Mouse (Mus musculus) heart, embryonic 11.5 days (tissue): ENCODE measurements at regions not wholly inside any gene's neighbourhood (a gene's known extent, or its start where the extent isn't known, plus 50 kb on each side); places are given as distances from the start of the nearest gene placed in this dataset.

Experiments used
- ATAC-seq: fragments of 200-750 bp; cut with Nextera tagmentation; replicated peaks from 2 replicates; pipeline ENCODE4 v1.8.0; 2017; ENCODE audit warnings: moderate library complexity; ENCODE audit not compliant: insufficient number of reproducible peaks, low FRiP score, low TSS enrichment
- H3K27ac ChIP-seq: fragments of 300-500 bp; sonication (generic); 2 replicates; pipeline ENCODE4 v1.5.1; 2014; ENCODE audit warnings: mild to moderate bottlenecking, low read depth, low read length
- H3K27me3 ChIP-seq: fragments of 300-500 bp; sonication (generic); 2 replicates; pipeline ENCODE4 v1.6.1; 2014; ENCODE audit warnings: mild to moderate bottlenecking, low read length, mixed read lengths; ENCODE audit not compliant: control insufficient read depth, insufficient read depth
- H3K36me3 ChIP-seq: fragments of 300-500 bp; sonication (generic); 2 replicates; pipeline ENCODE4 v1.6.1; 2014; ENCODE audit warnings: mild to moderate bottlenecking, low read length, moderate library complexity, mixed read lengths; ENCODE audit not compliant: control insufficient read depth, insufficient read depth
- H3K4me1 ChIP-seq: fragments of 300-500 bp; sonication (generic); 2 replicates; pipeline ENCODE4 v1.6.1; 2014; ENCODE audit warnings: low read length; ENCODE audit not compliant: control insufficient read depth, insufficient read depth
- H3K4me2 ChIP-seq: fragments of 300-500 bp; sonication (generic); 2 replicates; pipeline ENCODE4 v1.6.1; 2014; ENCODE audit warnings: mild to moderate bottlenecking, moderate library complexity
- H3K4me3 ChIP-seq: fragments of 300-500 bp; sonication (generic); 2 replicates; pipeline ENCODE4 v1.5.1; 2014; ENCODE audit warnings: low read depth, low read length
- H3K9ac ChIP-seq: fragments of 300-500 bp; sonication (generic); 2 replicates; pipeline ENCODE4 v1.6.1; 2014; ENCODE audit warnings: mild to moderate bottlenecking, low read depth, low read length, moderate library complexity
- H3K9me3 ChIP-seq: fragments of 300-500 bp; sonication (generic); replicated peaks from 2 replicates; pipeline ENCODE4 v1.6.1; 2016; ENCODE audit warnings: low read length; ENCODE audit not compliant: control insufficient read depth
- WGBS: fragments of 180-500 bp; shearing (Covaris S2); extraction: QIAGEN DNeasy Blood & Tissue Kit; methylation state at CpG from one replicate; pipeline ENCODE4 v1.1.7; 2014; ENCODE audit not compliant: insufficient replicate concordance; 5-methylcytosine and 5-hydroxymethylcytosine counted together

DNA sequence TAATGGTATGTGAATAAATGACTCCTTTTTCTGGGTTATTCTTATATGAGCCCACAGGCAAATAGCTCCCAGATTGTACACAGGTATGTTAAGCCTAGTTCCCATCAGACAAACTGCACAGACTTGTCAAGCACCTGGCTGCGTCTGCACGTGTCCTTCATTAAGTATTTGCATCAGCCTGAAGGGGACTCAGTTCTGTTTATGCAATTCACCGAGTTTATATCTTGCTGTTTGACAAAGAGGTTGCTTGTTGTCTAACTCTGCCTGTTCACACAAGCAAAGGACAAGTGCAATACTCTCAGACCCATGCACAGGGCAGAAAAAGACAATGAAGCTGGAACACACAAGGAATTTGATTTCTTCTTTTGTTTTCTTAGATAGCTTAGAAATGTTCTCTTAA is 215.2 kb downstream of the Arl4a start:
- Histone ChIP-seq H3K4me1 (no peaks in the 10 kb centered on the region), H3K9me3 (no peaks in the 10 kb centered on the region), H3K36me3 (no peaks in the 10 kb centered on the region), H3K27me3 (no peaks in the 10 kb centered on the region), H3K27ac (no peak overlapping the region), H3K4me2 (no peak overlapping the region), H3K9ac (no peak overlapping the region), H3K4me3 (no peak overlapping the region)
- 66% methylated on average over 3 of the region's 3 CpGs for WGBS
- ATAC-seq: no peak

DNA sequence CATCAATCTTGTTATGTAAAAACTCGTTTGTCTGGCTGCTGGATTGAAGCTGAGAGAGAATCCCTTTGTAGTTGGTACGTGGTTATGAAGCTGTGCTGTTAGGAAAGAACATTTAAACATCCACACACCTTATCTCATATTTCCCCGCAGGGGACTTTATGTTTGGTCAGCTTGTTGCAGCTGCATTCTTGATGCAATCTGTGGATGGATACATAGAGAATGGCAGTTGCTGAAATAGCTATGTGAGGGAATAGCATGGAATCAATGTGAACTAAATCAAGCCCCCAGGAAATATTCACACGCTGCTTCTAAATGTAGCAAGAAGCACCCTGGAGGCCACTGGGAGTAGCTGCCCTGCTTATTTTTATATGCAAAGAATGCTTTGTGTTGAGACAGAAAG is 236.3 kb downstream of the Arl4a start:
- Histone ChIP-seq H3K4me1 (no peaks in the 10 kb centered on the region), H3K4me2 (no peak overlapping the region), H3K27ac (no peak overlapping the region), H3K9me3 (no peaks in the 10 kb centered on the region), H3K9ac (no peak overlapping the region), H3K27me3 (no peaks in the 10 kb centered on the region), H3K4me3 (no peak overlapping the region), H3K36me3 (no peaks in the 10 kb centered on the region)
- 50% methylated on average over 4 of the region's 4 CpGs for WGBS
- no peak for ATAC-seq

DNA sequence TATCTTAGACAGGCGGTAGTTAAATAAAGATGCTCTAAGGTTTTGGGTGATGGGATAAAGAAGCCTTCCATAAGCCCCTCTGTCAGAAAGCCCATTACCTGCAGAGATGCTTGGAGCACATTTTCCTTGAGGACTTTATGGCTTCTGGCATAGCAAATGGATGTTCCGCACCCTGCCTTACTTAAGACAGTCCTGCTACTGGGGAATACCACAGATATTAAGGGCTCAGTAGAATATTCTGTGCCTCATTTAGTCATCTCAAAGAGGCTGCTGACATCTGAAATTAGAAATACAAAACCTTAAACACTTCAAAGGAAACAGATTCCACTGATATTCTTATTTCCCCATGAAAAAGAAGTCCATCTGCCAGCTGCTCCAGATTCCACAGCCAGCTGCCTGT is 240.0 kb downstream of the Arl4a start:
- ATAC-seq: no peak
- Histone ChIP-seq H3K36me3 (no peaks in the 10 kb centered on the region), H3K27me3 (no peaks in the 10 kb centered on the region), H3K4me1 (no peaks in the 10 kb centered on the region), H3K4me2 (no peak overlapping the region), H3K9ac (no peak overlapping the region), H3K4me3 (no peak overlapping the region), H3K9me3 (no peaks in the 10 kb centered on the region), H3K27ac (no peak overlapping the region)
- 87% methylated on average over 2 of the region's 2 CpGs for WGBS

DNA sequence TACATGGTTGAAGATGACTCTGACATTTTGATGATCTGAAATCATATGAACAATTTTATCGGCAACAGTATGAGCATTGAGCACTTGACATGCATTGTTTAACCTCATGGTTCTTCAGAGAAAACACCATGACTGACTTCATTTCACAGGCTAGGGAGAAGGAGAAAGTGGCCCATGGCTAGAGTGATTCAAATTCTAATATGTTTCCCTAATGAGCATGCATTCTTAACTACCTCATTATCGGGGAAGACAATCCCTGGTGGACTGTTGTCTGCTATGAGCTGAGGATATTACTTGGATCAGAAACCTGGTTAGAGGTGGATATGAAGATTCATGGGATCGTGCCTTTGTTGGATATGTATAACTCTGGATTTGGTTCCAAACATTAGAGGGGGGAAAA is 240.9 kb downstream of the Arl4a start:
- 84% methylated on average over 3 of the region's 3 CpGs for WGBS

DNA sequence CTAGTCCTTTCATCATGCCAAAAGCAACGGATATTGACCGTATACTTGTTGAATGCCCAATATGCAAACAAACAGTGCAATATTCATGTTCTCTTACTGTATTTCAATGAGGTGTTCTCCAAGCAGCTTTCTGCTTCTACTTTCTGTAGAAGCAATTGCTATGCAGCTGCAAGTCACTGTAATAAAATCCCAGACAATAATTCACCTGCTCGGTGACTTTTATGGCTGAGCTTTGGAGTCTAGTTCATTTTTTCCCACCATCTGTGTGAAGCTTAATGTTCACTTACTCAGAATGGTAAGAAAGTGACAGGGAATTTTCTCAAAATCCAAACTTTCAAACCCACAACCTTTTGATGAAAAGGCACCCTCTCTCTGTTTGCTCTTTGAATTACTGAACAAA is 252.8 kb downstream of the Arl4a start:
- Histone ChIP-seq H3K9me3 (no peaks in the 10 kb centered on the region), H3K36me3 (no peaks in the 10 kb centered on the region), H3K4me1 (no peaks in the 10 kb centered on the region), H3K4me3 (no peak overlapping the region), H3K27ac (no peak overlapping the region), H3K4me2 (no peak overlapping the region), H3K9ac (no peak overlapping the region), H3K27me3 (no peaks in the 10 kb centered on the region)
- ATAC-seq: no peak
- WGBS: 86% methylated on average over 3 of the region's 3 CpGs

More for the DNA sequence above, 240.9 kb downstream of the Arl4a start:
- Histone ChIP-seq H3K9ac (no peak overlapping the region), H3K27me3 (no peaks in the 10 kb centered on the region), H3K36me3 (no peaks in the 10 kb centered on the region), H3K27ac (no peak overlapping the region), H3K9me3 (no peaks in the 10 kb centered on the region), H3K4me3 (no peak overlapping the region), H3K4me2 (no peak overlapping the region), H3K4me1 (no peaks in the 10 kb centered on the region)
- ATAC-seq: no peak

DNA sequence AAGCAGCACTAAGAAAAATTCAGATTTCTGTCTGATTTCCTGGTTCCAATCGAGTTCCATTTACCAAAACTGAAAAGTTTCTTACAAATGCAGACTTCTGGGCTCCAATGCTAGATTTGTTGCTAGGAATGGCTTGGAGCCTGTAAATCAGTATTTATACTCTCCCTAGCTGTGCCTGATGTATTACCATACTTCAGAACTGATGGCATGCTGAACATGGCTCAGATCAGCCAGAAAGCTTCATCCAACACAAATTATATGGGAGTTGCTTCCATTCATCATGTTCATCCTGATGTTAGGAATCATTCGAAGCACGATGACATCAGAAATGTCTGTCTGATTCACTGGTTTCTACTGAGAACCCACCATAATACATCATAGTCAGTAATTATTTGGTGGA is 253.3 kb downstream of the Arl4a start:
- Histone ChIP-seq H3K27ac (no peak overlapping the region), H3K27me3 (no peaks in the 10 kb centered on the region), H3K9me3 (no peaks in the 10 kb centered on the region), H3K4me3 (no peak overlapping the region), H3K36me3 (no peaks in the 10 kb centered on the region), H3K4me2 (no peak overlapping the region), H3K4me1 (no peaks in the 10 kb centered on the region), H3K9ac (no peak overlapping the region)
- ATAC-seq: no peak
- WGBS: 80% methylated on average over 3 of the region's 3 CpGs

DNA sequence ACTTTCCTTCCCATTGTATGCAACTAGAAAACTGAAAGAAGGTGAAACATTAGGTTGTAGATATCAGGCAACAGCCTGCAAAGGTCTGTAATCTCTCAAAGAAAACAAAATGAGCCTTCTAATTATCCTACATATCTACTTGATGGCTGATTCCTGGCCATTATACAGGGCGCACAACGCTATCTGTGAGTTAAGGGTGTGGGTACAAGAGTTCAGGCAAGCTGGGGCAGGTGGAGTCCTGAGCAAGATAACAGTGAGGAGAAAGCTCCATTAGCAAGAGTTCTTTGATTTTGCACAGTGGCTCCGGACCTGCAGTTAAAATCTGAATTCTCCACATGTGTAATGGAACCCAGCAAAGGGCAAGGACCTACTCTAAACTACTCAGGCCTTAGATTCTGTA is 261.7 kb downstream of the Arl4a start:
- Histone ChIP-seq H3K36me3 (no peaks in the 10 kb centered on the region), H3K27ac (no peak overlapping the region), H3K9ac (no peak overlapping the region), H3K4me1 (no peaks in the 10 kb centered on the region), H3K9me3 (no peaks in the 10 kb centered on the region), H3K4me2 (no peak overlapping the region), H3K27me3 (no peaks in the 10 kb centered on the region), H3K4me3 (no peak overlapping the region)
- ATAC-seq: no peak
- 46% methylated on average over 3 of the region's 3 CpGs for whole genome bisulfite sequencing

DNA sequence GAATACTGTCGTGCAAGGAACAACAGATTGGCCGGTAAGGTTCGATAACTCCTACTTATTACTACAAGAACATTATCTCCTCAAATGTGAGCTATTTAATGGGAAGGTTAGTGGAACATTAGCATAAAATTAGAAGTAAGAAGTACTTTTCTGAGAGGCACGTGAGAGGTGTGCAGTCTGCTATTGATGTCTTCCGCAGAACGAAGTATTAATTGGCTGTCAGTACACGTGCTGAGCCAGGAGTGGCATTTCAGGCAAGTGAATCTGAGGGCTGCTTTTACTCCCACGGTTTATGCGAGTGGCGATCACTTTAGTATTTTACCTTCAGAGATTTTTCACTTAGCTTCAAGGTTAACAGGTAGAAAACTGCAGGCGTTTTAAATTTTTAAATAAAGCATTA is 270.8 kb downstream of the Arl4a start:
- no peak for ATAC-seq
- Histone ChIP-seq H3K36me3 (no peaks in the 10 kb centered on the region), H3K9ac (no peak overlapping the region), H3K4me1 (no peaks in the 10 kb centered on the region), H3K4me2 (no peak overlapping the region), H3K9me3 (no peaks in the 10 kb centered on the region), H3K27me3 (no peaks in the 10 kb centered on the region), H3K4me3 (no peak overlapping the region), H3K27ac (no peak overlapping the region)
- WGBS: 88% methylated on average over 11 of the region's 11 CpGs

DNA sequence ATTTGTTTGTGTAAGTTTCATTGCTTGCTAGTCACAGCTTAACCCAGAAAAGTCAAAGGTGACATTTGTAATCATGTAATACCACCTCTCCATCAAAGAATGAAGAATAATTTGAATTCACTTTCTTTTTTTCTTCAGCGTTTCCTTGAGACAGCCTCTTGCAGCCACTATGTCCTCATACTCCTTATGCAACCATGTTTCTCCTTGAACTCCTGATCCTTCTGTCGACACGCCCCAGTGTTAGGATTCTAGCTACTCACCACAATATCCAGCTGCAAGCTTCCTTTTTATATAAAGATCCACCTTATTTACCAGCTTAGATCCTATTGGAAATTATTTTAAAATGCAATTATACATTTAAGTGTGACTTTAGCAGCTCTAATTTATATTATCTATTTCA is 274.3 kb downstream of the Arl4a start:
- H3K4me3 ChIP-seq: no peak overlapping the region
- H3K27me3 ChIP-seq: no peaks in the 10 kb centered on the region
- no peak overlapping the region for H3K4me2 ChIP-seq
- no peaks in the 10 kb centered on the region for H3K36me3 ChIP-seq
- H3K9ac ChIP-seq: no peak overlapping the region
- H3K27ac ChIP-seq: no peak overlapping the region
- no peaks in the 10 kb centered on the region for H3K4me1 ChIP-seq
- H3K9me3 ChIP-seq: no peaks in the 10 kb centered on the region
- no peak for ATAC-seq
- WGBS: 68% methylated on average over 3 of the region's 3 CpGs
